Mouse (Mus musculus): ENCODE measurements around the gene Ankrd33. TPM values are rescaled to one million over a fixed set of nuclear protein-coding genes. Genes with fewer than 3 reads are reported as not detected.

Ankrd33 gene
- not detected in 2 replicates for polyA plus RNA-seq (2015; fragmentation: Nextera tagmentation; extraction: Ambion mirVana)

DNA sequence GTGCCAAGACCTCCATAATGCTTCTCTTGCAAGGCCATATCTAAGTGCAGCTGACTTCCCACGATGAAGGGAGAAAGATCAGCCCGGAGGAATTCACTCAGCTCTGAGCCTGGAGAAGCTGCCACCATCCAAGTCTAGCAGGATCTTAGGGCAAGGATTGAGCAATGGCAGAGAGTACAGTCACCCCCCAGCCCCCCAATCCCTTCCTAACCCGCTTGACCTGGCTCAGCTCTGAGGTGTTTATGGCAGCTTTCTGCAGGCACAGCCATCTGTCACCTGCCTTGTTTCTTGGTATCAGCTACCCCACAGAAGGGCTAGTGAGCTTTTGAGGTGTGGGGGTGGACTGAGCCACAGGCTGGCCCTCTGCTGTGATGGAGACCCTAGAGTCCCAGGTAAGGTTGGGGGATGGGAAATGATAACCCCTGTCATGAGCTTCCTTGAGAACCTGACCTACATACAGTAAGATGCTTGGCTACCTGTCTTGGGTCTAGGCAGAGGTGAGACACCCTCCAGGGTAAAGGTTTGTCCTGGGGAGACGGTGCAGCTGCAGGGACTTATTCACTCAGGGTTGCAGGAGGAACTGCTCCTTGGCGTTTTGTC lies at the start of gene Ankrd33:
Gene Ankrd33, plus strand, starts transcription at position 245 of the 600 bp plus-strand sequence.
- Histone ChIP-seq H3K36me3 (no peaks in the 10 kb centered on the region), H3K4me3 (no peak within 1 kb of the TSS), H3K4me2 (no peak within 1 kb of the TSS), H3K4me1 (replicated peaks) (0 out of 2 replicates have a peak, but pooled peaks cover 2% of the 10 kb centered on the region), H3K9ac (no peak within 1 kb of the TSS), H3K27ac (no peak within 1 kb of the TSS), H3K9me3 (replicated peaks) (no peaks in the 10 kb centered on the region), H3K27me3 (peaks cover 11% of the 10 kb centered on the region)
- no peak for ATAC-seq (replicated peaks; ENCODE audit: insufficient number of reproducible peaks, insufficient read depth, low FRiP score, low read depth)
- WGBS: 71% methylated on average over 5 of the region's 5 CpGs

DNA sequence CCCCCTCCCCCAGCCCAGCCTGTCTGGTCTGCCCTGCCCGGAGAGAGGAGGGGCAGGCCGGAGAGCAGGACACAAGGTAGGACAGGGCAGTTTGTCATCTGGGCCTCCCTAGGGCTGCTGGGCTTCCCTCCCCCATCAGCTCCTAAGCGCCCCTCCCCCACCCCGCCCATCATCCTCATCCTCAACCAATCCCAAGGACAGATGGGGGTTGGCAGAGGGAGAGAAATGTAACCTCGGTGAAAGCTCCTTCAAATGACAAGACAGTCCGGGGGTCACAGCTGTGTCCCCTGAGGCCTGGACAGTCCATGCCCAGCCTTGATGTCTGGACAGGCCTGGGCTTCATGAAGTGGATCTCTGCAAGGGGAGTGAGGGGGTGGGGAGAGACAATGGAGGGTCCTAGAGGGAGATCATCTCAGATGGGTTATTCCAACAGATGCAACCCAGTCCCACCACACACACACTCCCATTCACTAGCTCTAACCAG lies 49.1 kb upstream of the Ankrd33 start:
- Histone ChIP-seq H3K4me3 (no peak overlapping the region), H3K36me3 (no peaks in the 10 kb centered on the region), H3K27me3 (peaks cover 10% of the 10 kb centered on the region), H3K4me1 (replicated peaks) (peaks cover 30% of the 10 kb centered on the region), H3K4me2 (no peak overlapping the region), H3K9ac (no peak overlapping the region), H3K9me3 (replicated peaks) (no peaks in the 10 kb centered on the region), H3K27ac (no peak overlapping the region)
- ATAC-seq (replicated peaks; ENCODE audit: insufficient number of reproducible peaks, insufficient read depth, low FRiP score, low read depth): no peak
- WGBS: 23% methylated on average over 6 of the region's 6 CpGs

GRCm38 (mm10) chr15:101066920-101067696 lies 48.4 kb upstream of the Ankrd33 start:
- 57% methylated on average over 7 of the region's 9 CpGs for WGBS
- H3K27me3 ChIP-seq: peaks cover 14% of the 10 kb centered on the region
- H3K9ac ChIP-seq: no peak overlapping the region
- ATAC-seq (replicated peaks; ENCODE audit: insufficient number of reproducible peaks, insufficient read depth, low FRiP score, low read depth): no peak
- H3K27ac ChIP-seq: peak overlapping the region; percentile 15; the same call in 1 of the 2 replicates
- no peak overlapping the region for H3K4me2 ChIP-seq
- peaks cover 33% of the 10 kb centered on the region for H3K4me1 ChIP-seq (replicated peaks)
- H3K9me3 ChIP-seq (replicated peaks): no peaks in the 10 kb centered on the region
- H3K4me3 ChIP-seq: no peak overlapping the region
- no peaks in the 10 kb centered on the region for H3K36me3 ChIP-seq

GRCm38 (mm10) chr15:101068029-101068428 lies 47.5 kb upstream of the Ankrd33 start:
- Histone ChIP-seq H3K9me3 (replicated peaks) (no peaks in the 10 kb centered on the region), H3K9ac (no peak overlapping the region), H3K4me1 (replicated peaks) (peaks cover 36% of the 10 kb centered on the region), H3K27me3 (peaks cover 14% of the 10 kb centered on the region), H3K4me2 (no peak overlapping the region), H3K27ac (peak overlapping the region; percentile 4; the same call in 1 of the 2 replicates), H3K4me3 (no peak overlapping the region), H3K36me3 (no peaks in the 10 kb centered on the region)
- 35% methylated on average over 3 of the region's 3 CpGs for WGBS
- ATAC-seq (replicated peaks; ENCODE audit: insufficient number of reproducible peaks, insufficient read depth, low FRiP score, low read depth): peak; percentile 28; the same call in 1 of the 2 replicates

DNA sequence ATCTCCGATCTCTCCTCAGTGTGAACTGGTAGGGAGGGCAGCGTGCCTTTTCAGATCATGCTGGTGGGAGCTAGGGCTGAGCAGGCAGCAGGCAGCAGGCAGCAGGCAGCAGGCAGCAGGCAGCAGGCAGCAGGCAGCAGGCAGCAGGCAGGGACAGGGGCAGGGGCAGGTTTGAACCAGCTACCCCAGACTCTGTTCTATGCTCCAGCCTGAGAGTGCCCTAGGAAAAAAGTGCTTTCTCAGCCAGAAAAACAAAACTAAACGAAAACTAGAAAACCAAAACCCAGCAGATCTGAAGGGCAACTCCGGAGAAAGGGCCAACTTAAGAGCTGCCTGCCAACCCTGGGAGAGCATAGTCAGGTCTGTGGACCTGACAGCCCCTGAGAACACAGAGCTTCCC lies 46.9 kb upstream of the Ankrd33 start:
- H3K4me1 ChIP-seq (replicated peaks): peaks cover 37% of the 10 kb centered on the region
- no peaks in the 10 kb centered on the region for H3K36me3 ChIP-seq
- 0 out of 2 replicates have a peak overlapping the region, but pooled peaks have one; percentile 4 for H3K27ac ChIP-seq
- H3K4me2 ChIP-seq: no peak overlapping the region
- H3K9me3 ChIP-seq (replicated peaks): no peaks in the 10 kb centered on the region
- H3K9ac ChIP-seq: no peak overlapping the region
- H3K27me3 ChIP-seq: peaks cover 14% of the 10 kb centered on the region
- 63% methylated on average over 4 of the region's 4 CpGs for whole genome bisulfite sequencing
- H3K4me3 ChIP-seq: no peak overlapping the region
- no peak for ATAC-seq (replicated peaks; ENCODE audit: insufficient number of reproducible peaks, insufficient read depth, low FRiP score, low read depth)

DNA sequence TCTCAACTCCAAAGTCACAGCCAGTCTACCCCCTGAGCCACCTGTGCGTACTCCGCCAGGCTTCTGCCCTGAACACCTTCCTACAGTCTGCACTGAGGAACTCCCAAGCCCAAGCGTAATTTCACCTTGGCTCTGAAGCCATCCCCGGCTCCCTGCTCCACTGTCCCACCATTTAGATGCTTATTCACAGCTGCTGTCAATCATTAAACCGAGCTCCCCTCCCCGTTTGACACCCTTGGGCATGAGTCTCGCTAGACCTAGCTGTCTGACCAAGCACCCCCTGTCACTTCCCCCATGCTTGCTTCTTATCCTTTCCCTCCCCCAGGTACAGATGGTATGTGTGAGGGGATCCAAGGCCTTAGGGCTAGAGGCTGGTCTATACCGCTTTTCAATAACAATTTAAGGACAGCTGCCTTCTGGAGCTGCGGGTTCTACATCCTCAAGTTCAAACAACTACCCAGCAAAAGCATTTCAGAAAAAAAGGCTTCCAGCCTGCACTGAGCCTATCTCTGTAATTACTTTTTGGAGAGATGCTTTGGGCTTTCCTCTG lies 45.8 kb upstream of the Ankrd33 start:
- Histone ChIP-seq H3K4me2 (no peak overlapping the region), H3K4me1 (replicated peaks) (peaks cover 37% of the 10 kb centered on the region), H3K9me3 (replicated peaks) (no peaks in the 10 kb centered on the region), H3K4me3 (no peak overlapping the region), H3K9ac (no peak overlapping the region), H3K27me3 (peaks cover 14% of the 10 kb centered on the region), H3K36me3 (no peaks in the 10 kb centered on the region), H3K27ac (no peak overlapping the region)
- WGBS: 67% methylated on average over 9 of the region's 9 CpGs
- ATAC-seq (replicated peaks; ENCODE audit: insufficient number of reproducible peaks, insufficient read depth, low FRiP score, low read depth): no peak

DNA sequence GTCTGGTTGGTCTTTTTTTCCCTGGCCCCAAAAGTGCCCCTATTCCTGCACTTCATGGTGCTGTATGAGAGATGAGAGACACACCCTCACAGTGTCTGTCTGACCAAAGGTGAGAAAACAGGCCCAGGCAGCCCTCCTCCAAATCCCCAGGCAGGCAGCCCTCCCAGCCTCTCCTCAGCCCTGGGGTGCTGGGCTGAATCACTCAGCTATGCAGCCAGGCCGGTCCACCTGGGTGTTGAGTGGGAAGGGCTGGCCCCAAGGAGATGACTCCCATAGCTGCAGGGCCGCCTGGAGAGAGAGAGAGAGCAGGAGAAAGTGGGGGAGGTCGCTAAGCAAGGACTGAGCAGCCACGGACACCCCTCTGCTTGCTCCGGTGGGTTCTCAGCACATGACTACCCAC lies 44.8 kb upstream of the Ankrd33 start:
- Histone ChIP-seq H3K4me3 (no peak overlapping the region), H3K36me3 (no peaks in the 10 kb centered on the region), H3K4me1 (replicated peaks) (peaks cover 33% of the 10 kb centered on the region), H3K27me3 (peaks cover 22% of the 10 kb centered on the region), H3K4me2 (no peak overlapping the region), H3K9me3 (replicated peaks) (no peaks in the 10 kb centered on the region), H3K27ac (no peak overlapping the region), H3K9ac (no peak overlapping the region)
- no peak for ATAC-seq (replicated peaks; ENCODE audit: insufficient number of reproducible peaks, insufficient read depth, low FRiP score, low read depth)
- 34% methylated on average over 5 of the region's 5 CpGs for WGBS

DNA sequence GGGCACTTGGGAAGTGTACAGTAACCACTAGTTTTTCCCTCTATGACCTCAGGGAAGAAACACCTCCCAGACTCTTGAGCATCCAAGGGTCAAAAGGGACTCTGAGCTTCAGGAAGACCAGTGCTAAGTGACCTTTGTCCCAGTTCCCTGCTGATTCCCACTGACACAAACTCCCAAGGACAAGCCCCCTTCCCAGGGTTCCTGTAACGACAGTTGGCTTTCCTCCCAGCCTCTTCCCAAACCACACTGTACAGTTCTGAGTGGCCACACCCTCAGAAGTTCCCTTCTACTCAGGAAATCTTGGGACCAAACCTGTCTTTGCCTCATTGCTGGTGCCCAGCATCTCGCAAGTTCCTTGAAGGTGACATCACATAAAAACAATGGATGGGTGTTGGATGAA lies 42.8 kb upstream of the Ankrd33 start:
- Histone ChIP-seq H3K27ac (no peak overlapping the region), H3K4me3 (no peak overlapping the region), H3K4me1 (replicated peaks) (peaks cover 41% of the 10 kb centered on the region), H3K36me3 (no peaks in the 10 kb centered on the region), H3K4me2 (no peak overlapping the region), H3K9me3 (replicated peaks) (no peaks in the 10 kb centered on the region), H3K9ac (no peak overlapping the region), H3K27me3 (peaks cover 41% of the 10 kb centered on the region)
- WGBS: 51% methylated on average over 2 of the region's 2 CpGs
- ATAC-seq (replicated peaks; ENCODE audit: insufficient number of reproducible peaks, insufficient read depth, low FRiP score, low read depth): no peak

DNA sequence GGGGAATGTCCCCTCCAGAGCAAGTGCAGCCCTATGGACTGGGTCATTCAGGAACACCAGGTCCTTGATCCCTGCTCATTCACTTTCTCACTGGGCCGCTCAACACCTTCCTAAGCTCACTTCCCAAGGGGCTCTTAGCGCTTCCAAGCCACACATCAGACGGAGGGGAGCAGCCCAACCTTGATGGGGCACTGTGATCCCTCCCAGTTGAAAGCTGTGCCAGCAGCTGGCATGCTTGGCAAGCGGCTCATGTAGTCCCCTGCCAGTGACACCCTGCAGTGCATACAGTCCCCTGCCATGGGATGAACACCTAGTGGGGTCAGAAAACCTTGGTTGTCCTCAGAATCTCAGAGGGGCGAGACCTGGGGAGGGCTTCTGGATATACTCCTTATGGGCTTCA lies 41.5 kb upstream of the Ankrd33 start:
- H3K9me3 ChIP-seq (replicated peaks): no peaks in the 10 kb centered on the region
- H3K36me3 ChIP-seq: no peaks in the 10 kb centered on the region
- no peak overlapping the region for H3K4me2 ChIP-seq
- WGBS: 73% methylated on average over 5 of the region's 5 CpGs
- H3K27ac ChIP-seq: no peak overlapping the region
- H3K4me3 ChIP-seq: no peak overlapping the region
- no peak for ATAC-seq (replicated peaks; ENCODE audit: insufficient number of reproducible peaks, insufficient read depth, low FRiP score, low read depth)
- no peak overlapping the region for H3K9ac ChIP-seq
- H3K27me3 ChIP-seq: peaks cover 50% of the 10 kb centered on the region
- H3K4me1 ChIP-seq (replicated peaks): peaks cover 47% of the 10 kb centered on the region

GRCm38 (mm10) chr15:101075150-101075549 lies 40.4 kb upstream of the Ankrd33 start:
- Histone ChIP-seq H3K4me3 (no peak overlapping the region), H3K27ac (no peak overlapping the region), H3K9me3 (replicated peaks) (no peaks in the 10 kb centered on the region), H3K36me3 (no peaks in the 10 kb centered on the region), H3K9ac (no peak overlapping the region), H3K4me2 (no peak overlapping the region), H3K27me3 (peaks cover 48% of the 10 kb centered on the region), H3K4me1 (replicated peaks) (peaks cover 50% of the 10 kb centered on the region)
- 62% methylated on average over 4 of the region's 4 CpGs for WGBS
- no peak for ATAC-seq (replicated peaks; ENCODE audit: insufficient number of reproducible peaks, insufficient read depth, low FRiP score, low read depth)

- 67% methylated on average over 5 of the region's 5 CpGs for WGBS
- peak overlapping the region; percentile 91; the same call in 1 of the 2 replicates for H3K4me2 ChIP-seq
- ATAC-seq (replicated peaks; ENCODE audit: insufficient number of reproducible peaks, insufficient read depth, low FRiP score, low read depth): no peak
- peaks cover 47% of the 10 kb centered on the region for H3K27me3 ChIP-seq
- no peak overlapping the region for H3K9ac ChIP-seq
- H3K27ac ChIP-seq: no peak overlapping the region
- H3K4me3 ChIP-seq: no peak overlapping the region
- H3K4me1 ChIP-seq (replicated peaks): peaks cover 48% of the 10 kb centered on the region
- H3K9me3 ChIP-seq (replicated peaks): no peaks in the 10 kb centered on the region
- no peaks in the 10 kb centered on the region for H3K36me3 ChIP-seq
Measured at GRCm38 (mm10) chr15:101075656-101076055, 39.9 kb upstream of the Ankrd33 start.
